Mouse (Mus musculus): ENCODE results near the gene Gss. TPM values are rescaled to one million over a fixed set of nuclear protein-coding genes. Genes with fewer than 3 reads are reported as not detected.

The Gss gene
- polyA plus RNA-seq, 1 experiment, result 55.3 TPM

- H3K27me3 ChIP-seq (ENCODE audit: control insufficient read depth, insufficient read depth, insufficient read length), result peaks cover 15% of the 10 kb centered on the region
- no peak overlapping the region for H3ac ChIP-seq (ENCODE audit: control insufficient read depth, insufficient read length)
- no peaks in the 10 kb centered on the region for H3K36me3 ChIP-seq (ENCODE audit: control insufficient read depth, insufficient read depth)
- no peak for TF ChIP-seq USF1 (IDR thresholded peaks at IDR 0.05; ENCODE audit: low read depth)
- H3K4me3 ChIP-seq, result no peak overlapping the region
- no peaks in the 10 kb centered on the region for H3K79me2 ChIP-seq (ENCODE audit: control insufficient read depth, insufficient read depth)
- no peak overlapping the region for H3K4me2 ChIP-seq (ENCODE audit: low read depth)
These were observed 2.9 kb upstream of the Gss start for GRCm38 (mm10) chr2:155595516-155595915.

GRCm38 (mm10) chr2:155592854-155593283 lies 259 bp upstream of the Gss start:
- H3K4me2 ChIP-seq (ENCODE audit: low read depth), result peak overlapping the region; percentile 86
- H3K79me2 ChIP-seq (ENCODE audit: control insufficient read depth, insufficient read depth), result no peaks in the 10 kb centered on the region
- H3K27me3 ChIP-seq (ENCODE audit: control insufficient read depth, insufficient read depth, insufficient read length), result peaks cover 15% of the 10 kb centered on the region
- H3K4me3 ChIP-seq, result peak overlapping the region; percentile 79
- no peaks in the 10 kb centered on the region for H3K36me3 ChIP-seq (ENCODE audit: control insufficient read depth, insufficient read depth)
- TF ChIP-seq MYOG (IDR thresholded peaks at IDR 0.05; ENCODE audit: control insufficient read depth in 1 of 3, insufficient read depth in 1 of 3, insufficient read length in 2 of 3, low read depth in 2 of 3) (no peak), TCF3 (IDR thresholded peaks at IDR 0.05; ENCODE audit: insufficient read length, low read depth) (no peak), POLR2AphosphoS2 (IDR thresholded peaks at IDR 0.05; ENCODE audit: insufficient read length, low read depth) (no peak), REST (IDR thresholded peaks at IDR 0.05; ENCODE audit: insufficient read depth, insufficient read length) (no peak), TCF12 (IDR thresholded peaks at IDR 0.05; ENCODE audit: insufficient read depth, poor library complexity, severe bottlenecking) (no peak), USF1 (IDR thresholded peaks at IDR 0.05; ENCODE audit: low read depth) (no peak), MAX (IDR thresholded peaks at IDR 0.05; ENCODE audit: low read depth) (no peak), E2F4 (IDR thresholded peaks at IDR 0.05; ENCODE audit: insufficient read depth) (no peak), POLR2A (IDR thresholded peaks at IDR 0.05; ENCODE audit: insufficient read length, low read depth) (no peak), SRF (IDR thresholded peaks at IDR 0.05; ENCODE audit: control insufficient read depth, insufficient read length, low read depth) (no peak), CEBPB (IDR thresholded peaks at IDR 0.05; ENCODE audit: insufficient read depth, poor library complexity, severe bottlenecking) (no peak), MYOD1 (IDR thresholded peaks at IDR 0.05; ENCODE audit: control insufficient read depth in 1 of 3, insufficient read length in 2 of 3, low read depth in 2 of 3) (no peak)
- H3ac ChIP-seq (ENCODE audit: control insufficient read depth, insufficient read length), result peak overlapping the region; percentile 50

GRCm38 (mm10) chr2:155591676-155592075 lies 934 bp downstream of the Gss start:
- H3K4me2 ChIP-seq (ENCODE audit: low read depth), result peak overlapping the region; percentile 87

GRCm38 (mm10) chr2:155590876-155591275 lies 1.7 kb downstream of the Gss start:
- no peak overlapping the region for H3ac ChIP-seq (ENCODE audit: control insufficient read depth, insufficient read length)
- peak overlapping the region; percentile 87 for H3K4me2 ChIP-seq (ENCODE audit: low read depth)
- no peaks in the 10 kb centered on the region for H3K79me2 ChIP-seq (ENCODE audit: control insufficient read depth, insufficient read depth)
- H3K4me3 ChIP-seq, result peak overlapping the region; percentile 79
- H3K36me3 ChIP-seq (ENCODE audit: control insufficient read depth, insufficient read depth), result peaks cover 10% of the 10 kb centered on the region
- no peak for TF ChIP-seq TCF3 (IDR thresholded peaks at IDR 0.05; ENCODE audit: insufficient read length, low read depth)
- no peak for TF ChIP-seq SRF (IDR thresholded peaks at IDR 0.05; ENCODE audit: control insufficient read depth, insufficient read length, low read depth)
- no peak for TF ChIP-seq MYOD1 (IDR thresholded peaks at IDR 0.05; ENCODE audit: control insufficient read depth in 1 of 3, insufficient read length in 2 of 3, low read depth in 2 of 3)
- TF ChIP-seq USF1 (IDR thresholded peaks at IDR 0.05; ENCODE audit: low read depth), result no peak
- TF ChIP-seq MAX (IDR thresholded peaks at IDR 0.05; ENCODE audit: low read depth), result no peak
- TF ChIP-seq MYOG (IDR thresholded peaks at IDR 0.05; ENCODE audit: control insufficient read depth in 1 of 3, insufficient read depth in 1 of 3, insufficient read length in 2 of 3, low read depth in 2 of 3), result no peak
- no peak for TF ChIP-seq CEBPB (IDR thresholded peaks at IDR 0.05; ENCODE audit: insufficient read depth, poor library complexity, severe bottlenecking)
- no peak for TF ChIP-seq E2F4 (IDR thresholded peaks at IDR 0.05; ENCODE audit: insufficient read depth)
- no peak for TF ChIP-seq TCF12 (IDR thresholded peaks at IDR 0.05; ENCODE audit: insufficient read depth, poor library complexity, severe bottlenecking)
- TF ChIP-seq POLR2AphosphoS2 (IDR thresholded peaks at IDR 0.05; ENCODE audit: insufficient read length, low read depth), result no peak
- TF ChIP-seq REST (IDR thresholded peaks at IDR 0.05; ENCODE audit: insufficient read depth, insufficient read length), result no peak
- no peak for TF ChIP-seq POLR2A (IDR thresholded peaks at IDR 0.05; ENCODE audit: insufficient read length, low read depth)
- H3K27me3 ChIP-seq (ENCODE audit: control insufficient read depth, insufficient read depth, insufficient read length), result peaks cover 6% of the 10 kb centered on the region

More at GRCm38 (mm10) chr2:155591676-155592075, 934 bp downstream of the Gss start:
- Histone ChIP-seq H3K79me2 (ENCODE audit: control insufficient read depth, insufficient read depth) (no peaks in the 10 kb centered on the region), H3K36me3 (ENCODE audit: control insufficient read depth, insufficient read depth) (peaks cover 6% of the 10 kb centered on the region), H3ac (ENCODE audit: control insufficient read depth, insufficient read length) (peak overlapping the region; percentile 50), H3K27me3 (ENCODE audit: control insufficient read depth, insufficient read depth, insufficient read length) (peaks cover 11% of the 10 kb centered on the region), H3K4me3 (peak overlapping the region; percentile 79)
- no peak for TF ChIP-seq CEBPB (IDR thresholded peaks at IDR 0.05; ENCODE audit: insufficient read depth, poor library complexity, severe bottlenecking)
- no peak for TF ChIP-seq REST (IDR thresholded peaks at IDR 0.05; ENCODE audit: insufficient read depth, insufficient read length)
- TF ChIP-seq USF1 (IDR thresholded peaks at IDR 0.05; ENCODE audit: low read depth), result no peak

GRCm38 (mm10) chr2:155589521-155589920 lies 3.1 kb downstream of the Gss start:
- Histone ChIP-seq H3K79me2 (ENCODE audit: control insufficient read depth, insufficient read depth) (no peaks in the 10 kb centered on the region), H3ac (ENCODE audit: control insufficient read depth, insufficient read length) (no peak overlapping the region), H3K27me3 (ENCODE audit: control insufficient read depth, insufficient read depth, insufficient read length) (no peaks in the 10 kb centered on the region), H3K4me2 (ENCODE audit: low read depth) (no peak overlapping the region), H3K4me3 (no peak overlapping the region), H3K36me3 (ENCODE audit: control insufficient read depth, insufficient read depth) (peaks cover 10% of the 10 kb centered on the region)
- TF ChIP-seq POLR2A (IDR thresholded peaks at IDR 0.05; ENCODE audit: insufficient read length, low read depth) (no peak), POLR2AphosphoS2 (IDR thresholded peaks at IDR 0.05; ENCODE audit: insufficient read length, low read depth) (no peak), TCF3 (IDR thresholded peaks at IDR 0.05; ENCODE audit: insufficient read length, low read depth) (no peak), CEBPB (IDR thresholded peaks at IDR 0.05; ENCODE audit: insufficient read depth, poor library complexity, severe bottlenecking) (no peak), REST (IDR thresholded peaks at IDR 0.05; ENCODE audit: insufficient read depth, insufficient read length) (no peak), SRF (IDR thresholded peaks at IDR 0.05; ENCODE audit: control insufficient read depth, insufficient read length, low read depth) (no peak), MAX (IDR thresholded peaks at IDR 0.05; ENCODE audit: low read depth) (no peak)

All from myocyte (in vitro differentiated cells).